Mouse (Mus musculus) CH12.LX (cell line): ENCODE data around the gene Gfra4. TPM values are rescaled to one million over a fixed set of nuclear protein-coding genes. Genes with fewer than 3 reads are reported as not detected.

ENCODE experiments used
- DNase-seq: peaks from one replicate; pipeline ENCODE4 v3.0.0-alpha.2; 2013; ENCODE audit errors: extremely low read depth
- H3K27ac ChIP-seq: 2 replicates; pipeline ENCODE4 v1.5.1; 2012; ENCODE audit warnings: low read depth, mild to moderate bottlenecking, control low read depth, moderate library complexity; ENCODE audit not compliant: insufficient read depth
- H3K27me3 ChIP-seq: replicated peaks from 2 replicates; pipeline ENCODE3; 2012; ENCODE audit warnings: inconsistent platforms
- H3K36me3 ChIP-seq, 2 experiments: replicated peaks in 1 of 2; 2 replicates each; pipeline versions ENCODE3 to v1.6.1; 2012; ENCODE audit warnings: inconsistent platforms in 1 of 2, low read length in 1 of 2, mild to moderate bottlenecking in 1 of 2, mixed read lengths in 1 of 2, moderate library complexity in 1 of 2; ENCODE audit not compliant: control insufficient read depth in 1 of 2, insufficient read depth in 1 of 2
- H3K4me1 ChIP-seq, 2 experiments: 2 replicates each; pipeline ENCODE4 v1.6.1; 2012; ENCODE audit warnings: inconsistent platforms in 1 of 2, moderate library complexity in 1 of 2; ENCODE audit not compliant: insufficient read depth in 2 of 2, control insufficient read depth in 1 of 2
- H3K4me2 ChIP-seq: 2 replicates; pipeline ENCODE4 v1.6.1; 2012; ENCODE audit warnings: low read depth, mild to moderate bottlenecking, control low read depth; ENCODE audit not compliant: poor library complexity, insufficient read depth, severe bottlenecking
- H3K4me3 ChIP-seq, 3 experiments: fragments of 150-350 bp in 1 of 3; sonication (generic) in 1 of 3; replicated peaks in 1 of 3; 2 replicates each; pipeline versions ENCODE3 to v1.5.1; 2011 to 2012; ENCODE audit warnings: low read depth in 2 of 3, low read length in 2 of 3, mild to moderate bottlenecking in 2 of 3, moderate library complexity in 2 of 3, control low read depth in 1 of 3, improper control_type of control experiment in 1 of 3, inconsistent platforms in 1 of 3, mixed read lengths in 1 of 3; ENCODE audit not compliant: poor library complexity in 1 of 3
- H3K79me2 ChIP-seq: replicated peaks from 2 replicates; pipeline ENCODE4 v1.6.1; 2012; ENCODE audit warnings: mild to moderate bottlenecking, moderate library complexity; ENCODE audit not compliant: control insufficient read depth, poor library complexity, insufficient read depth, severe bottlenecking; ENCODE audit errors: extremely low read depth
- H3K9ac ChIP-seq: 2 replicates; pipeline ENCODE4 v1.6.1; 2012; ENCODE audit warnings: low read depth, mild to moderate bottlenecking, control low read depth, moderate library complexity; ENCODE audit not compliant: insufficient read depth
- H3K9me3 ChIP-seq: replicated peaks from 2 replicates; pipeline ENCODE3; 2012; ENCODE audit warnings: low read length, inconsistent platforms, mixed read lengths
- CHD1 ChIP-seq: IDR thresholded peaks from 2 replicates; pipeline ENCODE4 v1.6.1; 2012; ENCODE audit warnings: low read depth, low read length, improper control_type of control experiment, inconsistent platforms
- CTCF ChIP-seq, 2 experiments: IDR thresholded peaks in 1 of 2; conservative IDR thresholded peaks in 1 of 2; 2 replicates each; pipeline ENCODE4 v1.5.1; 2011 to 2012; ENCODE audit warnings: low read depth in 2 of 2, low read length in 2 of 2, improper control_type of control experiment in 1 of 2, inconsistent platforms in 1 of 2, mild to moderate bottlenecking in 1 of 2, moderate library complexity in 1 of 2
- ELF1 ChIP-seq: IDR thresholded peaks from 2 replicates; pipeline ENCODE4 v1.6.1; 2014; ENCODE audit warnings: low read depth, mild to moderate bottlenecking, inconsistent platforms, low read length, improper control_type of control experiment
- HCFC1 ChIP-seq: IDR thresholded peaks from 2 replicates; pipeline ENCODE4 v1.6.1; 2012; ENCODE audit warnings: low read depth, mild to moderate bottlenecking, inconsistent platforms, low read length, improper control_type of control experiment
- IRF4 ChIP-seq: IDR thresholded peaks from 2 replicates; pipeline ENCODE4 v1.6.1; 2014; ENCODE audit warnings: low read depth, mild to moderate bottlenecking, inconsistent platforms, low read length, improper control_type of control experiment
- JUN ChIP-seq: IDR thresholded peaks from 2 replicates; pipeline ENCODE4 v1.6.1; 2011; ENCODE audit warnings: low read depth, mild to moderate bottlenecking, low read length, improper control_type of control experiment, moderate library complexity; ENCODE audit not compliant: insufficient read depth
- MAX ChIP-seq: IDR thresholded peaks from 2 replicates; pipeline ENCODE4 v1.6.1; 2011; ENCODE audit warnings: low read length, improper control_type of control experiment
- MEF2A ChIP-seq: IDR thresholded peaks from 2 replicates; pipeline ENCODE4 v1.6.1; 2014; ENCODE audit warnings: low read depth, mild to moderate bottlenecking, inconsistent platforms, low read length, improper control_type of control experiment, borderline replicate concordance
- MYC ChIP-seq: IDR thresholded peaks from 2 replicates; pipeline ENCODE4 v1.6.1; 2011; ENCODE audit warnings: low read depth, mild to moderate bottlenecking, improper control_type of control experiment, low read length
- NELFE ChIP-seq: IDR thresholded peaks from 2 replicates; pipeline ENCODE4 v1.6.1; 2011; ENCODE audit warnings: low read depth, low read length, improper control_type of control experiment
- NRF1 ChIP-seq: IDR thresholded peaks from 2 replicates; pipeline ENCODE4 v1.6.1; 2014; ENCODE audit warnings: low read depth, mild to moderate bottlenecking, inconsistent platforms, low read length, improper control_type of control experiment, moderate library complexity
- PAX5 ChIP-seq: IDR thresholded peaks from 2 replicates; pipeline ENCODE4 v1.6.1; 2012; ENCODE audit warnings: low read length, inconsistent platforms, mixed read lengths
- POLR2AphosphoS2 ChIP-seq: IDR thresholded peaks from 2 replicates; pipeline ENCODE4 v1.6.1; 2011; ENCODE audit warnings: low read depth, low read length, improper control_type of control experiment
- RCOR1 ChIP-seq: conservative IDR thresholded peaks from 2 replicates; pipeline ENCODE4 v1.6.1; 2012; ENCODE audit warnings: low read depth, mild to moderate bottlenecking, inconsistent platforms, low read length, improper control_type of control experiment
- SIN3A ChIP-seq: IDR thresholded peaks from 2 replicates; pipeline ENCODE4 v1.6.1; 2012; ENCODE audit warnings: low read length, improper control_type of control experiment, inconsistent platforms
- SMC3 ChIP-seq: IDR thresholded peaks from 2 replicates; pipeline ENCODE4 v1.6.1; 2011; ENCODE audit warnings: low read depth, low read length, improper control_type of control experiment
- UBTF ChIP-seq: IDR thresholded peaks from 2 replicates; pipeline ENCODE4 v1.6.1; 2012; ENCODE audit warnings: low read depth, mild to moderate bottlenecking, inconsistent platforms, low read length, improper control_type of control experiment, moderate library complexity
- USF2 ChIP-seq: conservative IDR thresholded peaks from 2 replicates; pipeline ENCODE4 v1.6.1; 2011; ENCODE audit warnings: low read depth, low read length, improper control_type of control experiment
- ZC3H11A ChIP-seq: IDR thresholded peaks from 2 replicates; pipeline ENCODE4 v1.6.1; 2012; ENCODE audit warnings: low read depth, mild to moderate bottlenecking, inconsistent platforms, low read length, improper control_type of control experiment
- ZKSCAN1 ChIP-seq: IDR thresholded peaks from 2 replicates; pipeline ENCODE4 v1.6.1; 2012; ENCODE audit warnings: low read depth, inconsistent platforms, low read length, improper control_type of control experiment, borderline replicate concordance
- ZMIZ1 ChIP-seq: IDR thresholded peaks from 2 replicates; pipeline ENCODE4 v1.6.1; 2012; ENCODE audit warnings: low read depth, mild to moderate bottlenecking, inconsistent platforms, low read length, improper control_type of control experiment
- ZNF384 ChIP-seq: IDR thresholded peaks from 2 replicates; pipeline ENCODE4 v1.6.1; 2012; ENCODE audit warnings: low read depth, low read length, improper control_type of control experiment, inconsistent platforms
- dilution Hi-C: fragments of 300-500 bp; cut with MboI; formaldehyde crosslinking; loops from 2 replicates; pipeline ENCODE4 v1.14.3; 2020; ENCODE audit warnings: low sequenced_read_pairs; ENCODE audit not compliant: extremely low pct_unique_long_range_greater_than_20kb, extremely low pct_ligation_motif_present
- in situ Hi-C: fragments of 300-500 bp; cut with MboI; formaldehyde crosslinking; loops from 3 replicates; pipeline ENCODE4 v1.14.3; 2019; ENCODE audit warnings: low sequenced_read_pairs, low pct_ligation_motif_present, low pct_unique_long_range_greater_than_20kb, mixed read lengths
- polyA plus RNA-seq: library from polyadenylated mRNA; unstranded; fragments of >175 nt; gene quantifications from 2 replicates; pipeline ENCODE4 v1.2.1, GENCODE M21; 2012; ENCODE audit warnings: low read depth; ENCODE audit not compliant: insufficient read length
- total RNA-seq, 2 experiments: library from RNA; depleted of rRNA; stranded (reverse); fragments of 300-350 nt in 1 of 2; fragments of >200 nt in 1 of 2; gene quantifications; 2 replicates each; pipeline ENCODE4 v1.2.3; 2012 to 2014

Gene Gfra4
- total and polyA plus RNA-seq, 3 experiments, result not detected

DNA sequence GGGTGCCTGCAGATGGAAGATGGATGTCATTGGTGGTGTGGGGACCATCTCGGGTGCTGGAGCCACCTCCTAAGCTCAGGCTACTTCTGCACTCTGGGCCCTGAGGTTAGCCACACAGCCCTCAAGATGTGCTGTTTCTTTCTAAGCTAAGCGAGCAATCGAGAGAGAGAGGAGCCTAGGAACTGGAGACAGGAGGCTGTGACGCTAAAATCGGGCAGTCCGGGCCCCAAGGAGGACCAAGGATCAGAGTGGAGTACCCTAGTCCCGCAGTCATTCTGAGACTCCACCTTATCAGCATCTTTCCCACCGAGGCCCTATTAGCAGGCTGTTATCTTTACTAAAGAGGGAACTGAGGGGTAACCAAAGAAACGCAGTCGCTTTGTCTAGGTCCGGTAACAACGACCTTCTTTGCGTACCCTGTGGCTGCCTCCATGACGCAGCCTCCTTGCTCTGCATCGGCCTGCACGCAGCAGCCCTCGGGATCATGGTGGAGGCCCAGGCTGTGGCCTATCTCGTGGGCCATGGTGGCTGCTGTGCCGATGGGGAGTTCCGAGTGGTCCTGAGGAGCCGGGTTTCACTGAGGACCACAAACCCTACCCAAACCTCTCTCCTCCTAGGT is 11.9 kb upstream of the Gfra4 start:
- TF ChIP-seq ZMIZ1 (no peak), USF2 (no peak), MAX (no peak), NELFE (no peak), JUN (no peak), HCFC1 (no peak), SMC3 (no peak)
- Histone ChIP-seq H3K4me1 (peaks cover 18 to 35% of the 10 kb centered on the region in 2 experiments), H3K27ac (no peak overlapping the region), H3K9ac (no peak overlapping the region), H3K9me3 (no peaks in the 10 kb centered on the region), H3K27me3 (peaks cover 46% of the 10 kb centered on the region), H3K4me2 (peak overlapping the region; percentile 90), H3K79me2 (no peaks in the 10 kb centered on the region), H3K4me3 (peak overlapping the region in 1 of 3 experiments; percentile 30), H3K36me3 (no peaks in the 10 kb centered on the region)
- in situ Hi-C loops, result no loop called here
- no peak for DNase-seq
- dilution Hi-C loops, result no loop called here

DNA sequence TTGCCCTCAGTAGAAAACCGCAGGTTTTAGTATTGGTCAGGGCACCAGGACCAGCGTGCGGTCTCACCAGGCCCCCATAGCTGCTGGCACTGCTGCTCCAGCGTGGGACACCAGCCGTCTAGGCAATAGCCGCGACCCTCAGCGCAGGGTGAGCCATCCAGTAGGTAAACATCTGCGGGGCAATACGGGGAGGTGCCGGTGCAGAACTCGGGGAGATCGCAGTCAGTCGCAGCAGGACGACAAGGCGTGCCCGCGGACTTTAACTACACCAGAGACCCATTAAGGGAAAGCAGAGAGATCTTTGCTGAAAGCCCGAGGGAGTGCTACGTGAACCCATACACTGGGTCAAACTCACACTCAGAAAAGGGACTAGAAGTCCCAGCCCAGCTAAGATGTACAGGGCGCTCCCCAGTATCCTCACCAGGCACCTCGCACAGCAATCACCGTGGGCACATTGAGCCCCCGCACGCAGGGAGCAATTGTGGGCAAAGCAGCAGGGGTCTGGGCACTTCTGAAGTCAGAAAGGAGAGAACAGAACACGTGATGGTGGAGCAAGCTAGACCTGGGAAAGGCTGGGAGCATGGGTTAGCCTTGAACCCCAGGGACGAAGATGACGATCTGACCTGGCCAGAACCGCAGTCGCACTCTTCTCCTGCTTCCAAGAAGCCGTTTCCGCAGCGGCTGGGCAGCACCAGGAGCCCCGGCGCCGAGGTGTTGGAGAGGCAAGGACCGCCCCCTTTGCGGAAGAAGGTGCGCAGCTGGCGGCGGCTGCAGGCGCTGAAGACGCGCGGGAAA is 11.2 kb upstream of the Gfra4 start:
- H3K4me2 ChIP-seq, result peak overlapping the region; percentile 90
- H3K9ac ChIP-seq, result no peak overlapping the region; the same call in 1 of the 2 replicates
- no peaks in the 10 kb centered on the region for H3K79me2 ChIP-seq
- H3K4me3 ChIP-seq, result peak overlapping the region in 1 of 3 experiments; percentile 30
- TF ChIP-seq ZC3H11A, result no peak
- TF ChIP-seq SMC3, result no peak
- TF ChIP-seq MAX, result 0 out of 2 replicates have a peak, but pooled peaks have one; percentile 14
- TF ChIP-seq ELF1, result peak; percentile 42; the same call in 1 of the 2 replicates
- H3K4me1 ChIP-seq, result peaks cover 18 to 32% of the 10 kb centered on the region in 2 experiments
- H3K36me3 ChIP-seq, result no peaks in the 10 kb centered on the region
- dilution Hi-C loops (no loop called here), in situ Hi-C loops (no loop called here)
- H3K27me3 ChIP-seq, result peaks cover 46% of the 10 kb centered on the region
- no peak overlapping the region for H3K27ac ChIP-seq
- DNase-seq, result no peak
- H3K9me3 ChIP-seq, result no peaks in the 10 kb centered on the region

DNA sequence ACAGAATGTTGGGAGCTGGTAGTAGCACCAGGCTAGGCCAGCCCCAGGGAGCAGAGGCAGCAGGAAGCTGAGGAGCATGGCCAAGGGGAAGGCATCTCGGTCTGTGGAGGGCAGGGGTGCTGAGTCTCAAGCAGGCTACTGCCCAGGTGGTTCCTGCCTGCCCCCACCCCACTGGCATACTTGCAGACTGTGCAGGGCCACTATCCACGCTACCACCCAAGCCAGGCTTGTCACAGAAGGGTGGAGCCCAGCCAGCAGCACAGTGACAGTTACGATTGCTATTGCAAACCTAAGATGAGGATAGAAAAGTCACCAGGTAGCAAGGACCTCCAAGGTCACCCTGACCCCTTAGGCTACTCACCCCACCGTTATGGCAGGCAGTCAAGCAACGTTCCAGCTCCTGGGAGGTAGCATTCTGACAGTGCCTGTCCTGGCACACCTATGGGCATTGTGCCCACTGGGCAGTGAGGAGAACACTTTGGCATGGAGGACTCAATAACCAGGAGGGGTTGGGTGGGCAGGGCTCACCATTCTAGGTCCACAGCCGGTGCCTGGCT is 10.1 kb upstream of the Gfra4 start:
- Histone ChIP-seq H3K27me3 (peaks cover 46% of the 10 kb centered on the region), H3K4me2 (no peak overlapping the region), H3K27ac (no peak overlapping the region), H3K9ac (no peak overlapping the region), H3K36me3 (no peaks in the 10 kb centered on the region), H3K4me3 (no peak overlapping the region), H3K79me2 (no peaks in the 10 kb centered on the region), H3K9me3 (no peaks in the 10 kb centered on the region), H3K4me1 (peaks cover 18 to 32% of the 10 kb centered on the region in 2 experiments)
- no peak for DNase-seq
- in situ Hi-C loops, result no loop called here
- dilution Hi-C loops, result no loop called here
- TF ChIP-seq HCFC1 (no peak), SIN3A (no peak), ZMIZ1 (no peak), NRF1 (no peak), ZNF384 (no peak), ZKSCAN1 (no peak), CHD1 (no peak), POLR2AphosphoS2 (no peak), USF2 (no peak), CTCF (conservative IDR thresholded peaks at IDR 0.05 in 1 of 2, IDR thresholded peaks at IDR 0.05 in 1 of 2; ENCODE audit: low read depth in 2 of 2, low read length in 2 of 2) (no peak), RCOR1 (no peak), PAX5 (no peak), NELFE (no peak), MEF2A (no peak), IRF4 (no peak), MAX (no peak), UBTF (no peak), MYC (no peak)
